Mouse (Mus musculus) small intestine, adult 2 months (tissue): ENCODE data around the gene Gm9117. TPM values are rescaled to one million over a fixed set of nuclear protein-coding genes. Genes with fewer than 3 reads are reported as not detected.
"Not testable (repeated sequence)": the region's sequence is repeated elsewhere in the genome, so short reads cannot be mapped to it uniquely, and the experiment has no call there.

Experiments
- H3K27ac ChIP-seq: fragments of 200-500 bp; 2 replicates; pipeline ENCODE4 v1.5.1; 2012; ENCODE audit warnings: low read depth, low read length, control low read depth, inconsistent platforms; ENCODE audit not compliant: insufficient read depth
- H3K27me3 ChIP-seq: fragments of 200-500 bp; 2 replicates; pipeline ENCODE4 v1.6.1; 2012; ENCODE audit warnings: mild to moderate bottlenecking, moderate library complexity, low read length, inconsistent platforms; ENCODE audit not compliant: control insufficient read depth, insufficient read depth
- H3K36me3 ChIP-seq: fragments of 200-500 bp; 2 replicates; pipeline ENCODE4 v1.6.1; 2012; ENCODE audit warnings: mild to moderate bottlenecking, low read length, control low read depth, inconsistent platforms; ENCODE audit not compliant: control insufficient read depth, insufficient read depth
- H3K4me1 ChIP-seq: fragments of 200-500 bp; 2 replicates; pipeline ENCODE4 v1.6.1; 2012; ENCODE audit warnings: low read length, inconsistent platforms, mixed read lengths; ENCODE audit not compliant: control insufficient read depth, insufficient read depth, insufficient read length
- H3K4me3 ChIP-seq: fragments of 200-500 bp; 2 replicates; pipeline ENCODE4 v1.5.1; 2012; ENCODE audit warnings: low read depth, mild to moderate bottlenecking, control low read depth, inconsistent platforms, low read length, moderate library complexity
- WGBS: fragments of 180-500 bp; shearing (Covaris S2); methylation state at CpG from one replicate; pipeline ENCODE4 v1.1.7; 2018; 5-methylcytosine and 5-hydroxymethylcytosine counted together
- polyA plus RNA-seq: library from polyadenylated mRNA; depleted of rRNA; stranded (reverse); fragments of >200 nt; gene quantifications from 2 replicates; pipeline ENCODE4 v1.2.3, GENCODE M21; 2012; rRNA removed

The Gm9117 gene
- polyA plus RNA-seq: 0.46 TPM in 1 of 2 replicates, not detected in the other

GRCm38 (mm10) chr3:93943443-93943842, at the start of gene Gm9117:
Gm9117 (minus strand) TSS chr3:93943543.
- H3K4me3 ChIP-seq, H3K27ac ChIP-seq, H3K4me1 ChIP-seq, H3K36me3 ChIP-seq, H3K27me3 ChIP-seq: not testable (repeated sequence)
- WGBS: 85% methylated on average over 4 of the region's 4 CpGs

DNA sequence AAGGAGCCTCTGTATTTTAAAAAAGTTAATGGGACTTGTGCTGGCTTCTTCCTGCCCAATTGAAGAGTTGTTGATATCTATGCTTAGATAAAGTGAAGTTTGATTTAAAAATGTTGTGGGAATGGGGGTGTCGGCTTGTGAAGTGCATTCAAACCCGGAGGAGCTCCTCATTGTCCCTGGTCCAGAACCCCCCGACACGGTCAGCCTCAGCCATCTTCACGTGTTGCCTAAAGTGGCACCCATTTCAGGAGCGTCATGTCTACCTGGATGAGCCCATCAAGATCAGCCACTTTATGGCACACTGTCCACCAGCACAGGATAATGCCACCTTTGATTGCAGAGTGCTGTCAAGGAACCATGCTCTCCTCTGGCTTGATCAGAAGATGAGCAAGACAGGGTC, 25.6 kb upstream of the Gm9117 start:
- not testable (repeated sequence) for H3K4me3 ChIP-seq, H3K4me1 ChIP-seq, H3K36me3 ChIP-seq, H3K27ac ChIP-seq, H3K27me3 ChIP-seq
- WGBS: 95% methylated on average over 6 of the region's 6 CpGs

GRCm38 (mm10) chr3:93961214-93961613, 17.9 kb upstream of the Gm9117 start, which contains the start of gene Tdpoz5:
Tdpoz5 (minus strand) TSS chr3:93961314.
- not testable (repeated sequence) for H3K27ac ChIP-seq, H3K27me3 ChIP-seq, H3K4me1 ChIP-seq, H3K4me3 ChIP-seq, H3K36me3 ChIP-seq
- 70% methylated on average over 2 of the region's 4 CpGs for WGBS

- WGBS: 20% methylated on average over 1 of the region's 3 CpGs
- not testable (repeated sequence) for H3K27me3 ChIP-seq, H3K36me3 ChIP-seq, H3K27ac ChIP-seq, H3K4me3 ChIP-seq, H3K4me1 ChIP-seq
These were observed 5.0 kb downstream of the Gm9117 start for GRCm38 (mm10) chr3:93938386-93938785.

Other genes starting within 250 kb of the Gm9117 start
- gene Gm5773, start 170.5 kb downstream of the Gm9117 start, polyA plus RNA-seq: not detected in 2 replicates
- gene Tdpoz4, start 147.1 kb downstream of the Gm9117 start, polyA plus RNA-seq: not detected in 2 replicates
- not detected in 2 replicates for gene Tdpoz3, start 117.5 kb downstream of the Gm9117 start, polyA plus RNA-seq
- gene Tdpoz5, start 17.8 kb upstream of the Gm9117 start, polyA plus RNA-seq: not detected in 2 replicates
- gene Gm9125, start 111.3 kb upstream of the Gm9117 start, polyA plus RNA-seq: not detected in 2 replicates
- gene Gm10697, start 129.1 kb upstream of the Gm9117 start, polyA plus RNA-seq: not detected in 2 replicates
- gene Gm10696, start 234.7 kb upstream of the Gm9117 start, polyA plus RNA-seq: not detected in 2 replicates